Mouse (Mus musculus) heart, adult 2 months (tissue): ENCODE measurements around the gene Zcchc12.

Experiments
- CTCF ChIP-seq: fragments of 200-600 bp; IDR thresholded peaks from 2 replicates; pipeline ENCODE4 v1.8.1; 2022; ENCODE audit warnings: antibody characterized with exemption, mild to moderate bottlenecking, moderate library complexity
- EP300 ChIP-seq: fragments of 200-500 bp; IDR thresholded peaks from 2 replicates; pipeline ENCODE4 v1.6.1; 2011; ENCODE audit warnings: low read depth, low read length, control low read depth; ENCODE audit not compliant: insufficient read depth
- POLR2A ChIP-seq: fragments of 200-500 bp; IDR thresholded peaks from 2 replicates; pipeline ENCODE4 v1.6.1; 2011; ENCODE audit warnings: mild to moderate bottlenecking, low read depth, low read length, control low read depth; ENCODE audit not compliant: insufficient read depth

DNA sequence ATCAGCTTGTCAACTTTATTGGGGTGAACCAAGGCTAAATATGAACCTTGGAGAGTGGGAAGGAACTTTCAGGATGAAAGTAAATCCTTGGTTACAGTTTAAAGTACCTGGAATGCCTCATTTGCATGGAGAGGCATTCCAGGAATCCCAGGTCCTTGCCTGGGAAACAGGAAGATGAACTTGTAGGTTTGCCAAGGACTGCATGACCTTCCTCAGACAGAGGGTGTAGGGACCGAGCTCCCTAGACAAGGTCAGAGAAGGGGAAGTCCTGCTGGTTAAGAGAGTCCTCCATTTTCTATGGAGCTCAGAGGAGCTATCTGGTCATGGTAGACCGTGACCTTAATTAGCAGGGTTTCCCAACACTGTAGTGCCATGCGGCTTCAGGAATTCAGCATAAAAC is 15.5 kb downstream of the Zcchc12 start:
- no peak for TF ChIP-seq EP300
- no peak for TF ChIP-seq CTCF
- no peak for TF ChIP-seq POLR2A
